Mouse (Mus musculus) cerebellum, adult 2 months (tissue): ENCODE measurements around the gene Rangrf. TPM values are rescaled to one million over a fixed set of nuclear protein-coding genes. Genes with fewer than 3 reads are reported as not detected.
"Not testable (repeated sequence)": the region's sequence is repeated elsewhere in the genome, so short reads cannot be mapped to it uniquely, and the experiment has no call there.

Experiments used
- DNase-seq, 2 experiments: peaks; one replicate each; pipeline ENCODE4 v3.0.0; 2021
- H3K27ac ChIP-seq: fragments of 200-500 bp; 2 replicates; pipeline ENCODE4 v1.5.1; 2012; ENCODE audit warnings: low read length, control low read depth, inconsistent platforms; ENCODE audit not compliant: insufficient read depth
- H3K27me3 ChIP-seq: fragments of 200-500 bp; 2 replicates; pipeline ENCODE4 v1.6.1; 2012; ENCODE audit warnings: inconsistent platforms, mild to moderate bottlenecking, low read length, moderate library complexity; ENCODE audit not compliant: control insufficient read depth, insufficient read depth
- H3K4me1 ChIP-seq: fragments of 200-500 bp; 2 replicates; pipeline ENCODE4 v1.6.1; 2011; ENCODE audit warnings: low read length; ENCODE audit not compliant: control insufficient read depth, insufficient read depth
- H3K4me3 ChIP-seq: fragments of 200-500 bp; replicated peaks from 2 replicates; pipeline ENCODE3; 2011; ENCODE audit warnings: mild to moderate bottlenecking, low read depth, low read length, control low read depth; ENCODE audit not compliant: insufficient read depth
- CTCF ChIP-seq: fragments of 200-500 bp; IDR thresholded peaks from 2 replicates; pipeline ENCODE4 v1.5.1; 2011; ENCODE audit warnings: low read depth, mild to moderate bottlenecking, control low read depth, low read length, moderate library complexity, borderline replicate concordance; ENCODE audit not compliant: insufficient read depth
- POLR2A ChIP-seq: fragments of 200-500 bp; IDR thresholded peaks from 2 replicates; pipeline ENCODE4 v1.6.1; 2011; ENCODE audit warnings: low read length, control low read depth, borderline replicate concordance; ENCODE audit not compliant: insufficient read depth
- WGBS: fragments of 180-500 bp; shearing (Covaris S2); methylation state at CpG from one replicate; pipeline ENCODE4 v1.1.7; 2018; 5-methylcytosine and 5-hydroxymethylcytosine counted together
- polyA plus RNA-seq: library from polyadenylated mRNA; depleted of rRNA; stranded (reverse); fragments of >200 nt; gene quantifications from 2 replicates; pipeline ENCODE4 v1.2.3, GENCODE M21; 2012; rRNA removed

Rangrf gene
- 54.4 and 55.5 TPM in 2 replicates for polyA plus RNA-seq

DNA sequence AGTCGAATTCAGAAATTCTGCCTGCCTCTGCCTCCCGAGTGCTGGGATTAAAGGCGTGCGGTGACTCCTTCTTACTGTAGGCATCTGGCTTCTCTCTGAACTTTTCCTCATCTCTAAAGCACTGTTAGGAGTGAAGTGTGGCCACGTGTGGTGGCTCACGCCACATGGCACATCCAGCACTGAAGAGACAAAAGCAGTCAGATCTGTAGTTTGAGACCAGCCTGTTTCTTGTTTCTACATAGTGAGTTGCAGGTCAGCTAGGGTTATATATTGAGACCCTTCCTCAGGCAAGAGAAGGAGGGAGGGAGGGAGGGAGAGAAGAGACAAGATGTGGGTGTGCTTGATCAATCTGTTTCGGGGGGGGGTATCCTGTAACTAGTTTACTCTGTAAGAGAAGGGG, at the start of gene Rangrf:
TSS of gene Rangrf (minus strand) at position 101 of the 400 bp plus-strand sequence.
- TF ChIP-seq POLR2A: no peak
- TF ChIP-seq CTCF: no peak
- Histone ChIP-seq H3K27ac (no peak within 1 kb of the TSS), H3K27me3 (no peaks in the 10 kb centered on the region), H3K4me1 (peaks cover 6% of the 10 kb centered on the region; the same call in 1 of the 2 replicates), H3K4me3 (peak within 1 kb of the TSS; percentile 84)
- 83% methylated on average over 7 of the region's 7 CpGs for WGBS
- no peak for DNase-seq

DNA sequence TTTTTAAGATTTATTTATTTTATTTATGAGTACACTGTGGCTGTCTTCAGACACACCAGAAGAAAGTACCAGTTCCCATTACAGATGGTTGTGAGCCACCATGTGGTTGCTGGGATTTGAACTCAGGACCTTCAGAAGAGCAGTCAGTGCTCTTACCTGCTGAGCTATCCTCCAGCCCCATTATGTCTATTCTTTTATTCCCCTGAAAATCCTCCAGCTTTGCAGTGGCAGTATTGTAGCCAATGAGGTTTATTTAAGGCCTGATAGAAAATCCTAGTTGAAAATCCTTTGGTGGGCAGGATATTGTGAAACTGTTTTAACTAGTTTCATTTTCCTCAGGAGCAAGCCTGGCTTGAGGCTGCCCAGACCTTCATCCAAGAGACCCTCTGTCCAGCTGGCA, 45.7 kb upstream of the Rangrf start:
- Histone ChIP-seq H3K4me3 (no peak overlapping the region), H3K27me3 (no peaks in the 10 kb centered on the region), H3K27ac (no peak overlapping the region), H3K4me1 (peaks cover 2% of the 10 kb centered on the region; the same call in 1 of the 2 replicates)
- no peak for TF ChIP-seq CTCF
- no peak for TF ChIP-seq POLR2A
- no peak for DNase-seq

DNA sequence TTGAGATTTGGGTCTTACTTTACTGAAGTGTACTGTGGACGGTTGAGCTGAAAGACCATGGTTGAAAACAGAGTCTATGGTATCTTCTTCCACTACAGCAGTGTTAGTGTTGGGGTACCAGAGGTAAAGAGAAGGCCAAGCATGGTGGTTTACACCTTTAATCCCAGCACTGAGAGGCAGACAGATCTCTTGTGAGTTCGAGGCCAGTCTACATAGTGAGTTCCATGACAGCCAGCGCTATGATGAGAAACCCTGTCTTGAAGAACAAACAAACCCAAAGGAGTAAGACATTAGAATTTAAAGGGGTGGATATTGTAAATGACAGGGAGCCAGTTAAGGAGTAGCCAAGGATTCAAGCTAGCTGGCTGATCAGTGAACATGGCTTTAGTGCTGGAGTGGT, 41.8 kb upstream of the Rangrf start:
- peak overlapping the region; percentile 85; the same call in 1 of the 2 replicates for H3K27ac ChIP-seq
- TF ChIP-seq POLR2A (no peak), CTCF (no peak)
- peak overlapping the region; percentile 94 for H3K4me3 ChIP-seq
- H3K4me1 ChIP-seq: peaks cover 2% of the 10 kb centered on the region; the same call in 1 of the 2 replicates
- 55% methylated on average over 3 of the region's 3 CpGs for WGBS
- DNase-seq: no peak
- H3K27me3 ChIP-seq: no peaks in the 10 kb centered on the region

DNA sequence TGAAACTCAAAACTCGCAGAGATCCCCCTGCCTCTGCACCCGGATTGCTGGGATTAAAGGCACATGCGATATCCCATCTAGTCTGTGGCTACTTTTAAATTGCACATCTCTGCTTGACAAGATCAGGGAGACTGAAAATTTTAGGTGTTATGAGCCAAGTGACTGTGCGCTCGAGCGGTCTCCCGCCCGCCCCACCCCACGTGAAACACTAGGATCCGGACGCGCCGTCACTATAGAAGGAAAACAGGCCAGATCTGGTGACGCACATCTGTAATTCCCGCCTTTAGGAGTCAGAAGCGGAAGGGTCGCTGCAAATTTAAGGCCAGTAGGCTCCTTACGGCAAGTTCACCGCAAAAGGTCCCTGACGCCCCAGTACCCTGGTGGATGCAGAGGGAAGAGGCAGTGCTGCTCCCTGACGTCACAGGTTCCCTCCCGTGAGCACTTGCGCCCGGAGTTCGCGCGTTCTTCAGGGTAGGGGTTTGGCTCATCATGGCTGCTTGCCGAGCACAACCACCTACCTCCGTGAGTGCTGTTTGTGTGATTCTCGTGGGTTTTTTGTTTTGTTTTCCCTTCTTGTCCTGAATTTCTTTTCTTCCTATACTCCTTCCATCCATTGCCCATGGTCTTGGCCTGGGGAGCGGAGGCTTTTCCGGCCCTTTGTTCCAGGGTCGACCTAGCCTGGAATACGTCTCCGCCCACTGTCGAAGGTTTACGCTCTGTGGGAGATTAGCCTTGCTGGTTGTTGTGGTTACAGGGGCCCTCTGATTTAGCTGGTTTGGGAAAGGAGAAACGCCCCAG, 40.9 kb upstream of the Rangrf start, which contains the start of gene Ctc1:
TSS of gene Ctc1 (plus strand) at position 268 of the 798 bp plus-strand sequence.
- H3K27ac ChIP-seq: peak within 1 kb of the TSS; percentile 85
- H3K27me3 ChIP-seq: no peaks in the 10 kb centered on the region
- H3K4me1 ChIP-seq: peaks cover 2% of the 10 kb centered on the region; the same call in 1 of the 2 replicates
- TF ChIP-seq POLR2A (peak; percentile 92; the same call in 1 of the 2 replicates), CTCF (peak; percentile 78)
- H3K4me3 ChIP-seq: peak within 1 kb of the TSS; percentile 94
- WGBS: under 1% methylated on average over 38 of the region's 38 CpGs
- DNase-seq: peak; percentile 91 to 93

DNA sequence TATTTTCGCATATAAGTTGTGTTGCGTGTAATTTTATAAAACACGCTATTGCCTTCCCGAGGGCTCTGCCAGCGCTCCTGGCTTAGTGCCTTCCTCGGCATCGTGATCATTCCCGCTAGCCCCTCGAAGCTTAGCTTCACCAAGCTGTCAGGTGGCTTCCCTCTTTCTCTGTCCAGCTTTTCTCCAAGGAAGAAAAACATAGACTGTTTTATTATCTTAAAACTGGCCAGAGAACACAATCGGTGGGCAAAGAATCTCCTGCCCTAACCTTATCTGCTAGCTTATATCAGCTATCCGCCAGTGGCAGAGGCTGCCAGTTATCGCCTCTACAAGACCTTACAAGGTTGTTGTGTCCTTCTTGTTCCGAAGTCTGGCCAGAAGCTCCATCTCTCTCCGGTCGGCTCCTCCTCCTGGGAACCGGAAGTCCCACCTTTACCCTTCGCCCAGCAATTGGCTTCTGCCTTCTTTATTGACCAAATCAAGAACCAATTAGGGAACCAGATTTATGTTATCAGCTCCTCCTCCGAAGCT, 37.2 kb upstream of the Rangrf start:
- DNase-seq: peak; percentile 89 to 94
- H3K4me1 ChIP-seq: peaks cover 2% of the 10 kb centered on the region; the same call in 1 of the 2 replicates
- 1% methylated on average over 18 of the region's 18 CpGs for WGBS
- TF ChIP-seq POLR2A (peak; percentile 99; the same call in 1 of the 2 replicates), CTCF (no peak)
- no peaks in the 10 kb centered on the region for H3K27me3 ChIP-seq
- H3K4me3 ChIP-seq: peak overlapping the region; percentile 71
- peak overlapping the region; percentile 63 for H3K27ac ChIP-seq

DNA sequence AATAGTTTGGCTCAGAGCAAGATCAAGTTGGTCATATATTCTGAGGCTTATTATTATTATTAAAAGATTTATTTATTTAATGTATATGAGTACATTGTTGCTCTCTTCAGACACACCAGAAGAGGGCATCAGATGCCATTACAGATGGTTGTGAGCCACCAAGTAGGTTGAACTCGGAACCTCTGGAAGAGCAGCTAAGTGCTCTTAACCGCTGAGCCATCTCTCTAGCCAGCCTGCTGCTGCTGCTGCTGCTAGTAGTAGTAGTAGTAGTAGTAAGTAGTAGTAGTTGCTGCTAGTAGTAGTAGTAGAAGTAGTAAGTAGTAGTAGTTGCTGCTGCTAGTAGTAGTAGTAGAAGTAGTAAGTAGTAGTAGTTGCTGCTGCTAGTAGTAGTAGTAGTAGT, 36.5 kb upstream of the Rangrf start:
- not testable (repeated sequence) for H3K27me3 ChIP-seq, H3K27ac ChIP-seq, H3K4me3 ChIP-seq, DNase-seq, H3K4me1 ChIP-seq
- WGBS: 74% methylated on average over 2 of the region's 2 CpGs

DNA sequence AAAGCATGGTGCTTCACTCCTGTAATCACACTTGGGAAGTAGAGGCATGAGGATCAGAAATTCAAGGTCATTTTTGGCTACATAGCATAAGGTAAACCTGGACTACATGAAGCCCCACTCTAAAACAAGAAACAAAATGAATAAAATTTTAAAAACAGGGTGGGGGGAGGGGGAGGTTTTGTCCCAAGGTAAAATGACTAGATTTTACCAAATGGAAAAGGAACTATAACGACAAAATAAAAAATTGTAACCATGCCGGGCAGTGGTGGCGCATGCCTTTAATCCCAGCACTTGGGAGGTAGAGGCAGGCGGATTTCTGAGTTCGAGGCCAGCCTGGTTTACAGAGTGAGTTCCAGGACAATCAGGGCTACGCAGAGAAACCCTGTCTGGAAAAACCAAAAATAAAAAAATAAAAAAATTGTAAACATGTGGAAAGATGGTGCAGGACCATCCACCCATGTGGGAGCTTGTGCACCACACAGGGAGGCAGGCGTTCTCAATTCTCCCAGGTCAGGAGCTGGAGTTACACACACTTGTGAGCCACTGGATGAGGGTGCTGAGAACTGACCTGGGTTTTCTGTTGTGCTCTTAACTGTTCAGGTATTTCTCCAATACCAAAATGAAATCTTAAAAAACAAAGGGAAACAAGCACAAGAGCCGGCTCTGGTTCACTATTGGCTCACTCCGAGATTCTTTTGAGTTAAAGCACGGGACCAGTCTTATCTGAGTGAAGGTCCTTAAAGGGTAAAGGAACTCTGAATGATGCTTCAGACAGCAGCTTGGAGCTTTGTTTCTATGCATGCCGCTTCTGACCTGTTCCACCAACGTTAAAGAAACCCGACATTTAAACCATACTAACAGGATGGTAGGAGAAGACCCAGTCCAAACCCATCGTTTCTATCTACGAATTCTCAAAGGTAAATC, 35.7 kb upstream of the Rangrf start:
- no peaks in the 10 kb centered on the region for H3K27me3 ChIP-seq
- 87% methylated on average over 15 of the region's 15 CpGs for WGBS
- H3K27ac ChIP-seq: no peak overlapping the region
- no peak overlapping the region for H3K4me3 ChIP-seq
- TF ChIP-seq CTCF (no peak), POLR2A (no peak)
- no peaks in the 10 kb centered on the region for H3K4me1 ChIP-seq
- DNase-seq: no peak

DNA sequence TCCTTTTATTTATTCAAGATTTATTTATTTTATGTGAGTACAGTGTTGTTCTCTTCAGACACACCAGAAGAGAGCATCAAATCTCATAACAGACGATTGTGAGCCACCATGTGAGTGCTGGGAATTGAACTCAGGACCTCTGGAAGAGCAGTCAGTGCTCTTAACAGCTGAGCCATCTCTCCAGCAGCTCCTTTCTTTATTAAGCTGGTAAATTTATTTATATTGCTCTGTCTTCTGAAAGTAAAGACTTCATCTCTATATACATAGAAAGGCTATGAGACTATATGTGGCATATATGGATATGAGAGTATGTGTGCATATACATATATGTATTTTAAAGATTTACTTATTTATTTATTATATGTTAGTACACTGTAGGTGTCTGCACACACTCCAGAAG, 34.5 kb upstream of the Rangrf start:
- 81% methylated on average over 1 of the region's 1 CpGs for WGBS
- TF ChIP-seq POLR2A: no peak
- no peak for TF ChIP-seq CTCF
- Histone ChIP-seq H3K27ac (no peak overlapping the region), H3K27me3 (no peaks in the 10 kb centered on the region), H3K4me3 (no peak overlapping the region), H3K4me1 (no peaks in the 10 kb centered on the region)
- DNase-seq: no peak
